Mouse (Mus musculus): ENCODE measurements around the gene Rnf115. TPM values are rescaled to one million over a fixed set of nuclear protein-coding genes. Genes with fewer than 3 reads are reported as not detected.

The Rnf115 gene
- polyA plus RNA-seq, 1 experiment = 57.0 TPM

- TF ChIP-seq CTCF (IDR thresholded peaks at IDR 0.05; ENCODE audit: borderline replicate concordance, insufficient read depth, low read depth, low read length) = no peak
- no peak for TF ChIP-seq POLR2A (IDR thresholded peaks at IDR 0.05; ENCODE audit: borderline replicate concordance, insufficient read depth, low read length)
- Histone ChIP-seq H3K27ac (ENCODE audit: insufficient read depth, low read length) (no peak overlapping the region), H3K27me3 (ENCODE audit: control insufficient read depth, insufficient read depth, low read length) (no peaks in the 10 kb centered on the region), H3K4me1 (ENCODE audit: control insufficient read depth, insufficient read depth, low read length) (no peaks in the 10 kb centered on the region), H3K4me3 (replicated peaks; ENCODE audit: insufficient read depth, low read depth, low read length) (no peak overlapping the region)
- no peak for DNase-seq
- 79% methylated on average over 10 of the region's 10 CpGs for WGBS
These were observed 102.4 kb downstream of the Rnf115 start for GRCm38 (mm10) chr3:96829856-96830255.

GRCm38 (mm10) chr3:96832930-96833329 is 105.5 kb downstream of the Rnf115 start:
- TF ChIP-seq CTCF (IDR thresholded peaks at IDR 0.05; ENCODE audit: borderline replicate concordance, insufficient read depth, low read depth, low read length) = no peak
- no peak for TF ChIP-seq POLR2A (IDR thresholded peaks at IDR 0.05; ENCODE audit: borderline replicate concordance, insufficient read depth, low read length)
- Histone ChIP-seq H3K4me1 (ENCODE audit: control insufficient read depth, insufficient read depth, low read length) (no peaks in the 10 kb centered on the region), H3K4me3 (replicated peaks; ENCODE audit: insufficient read depth, low read depth, low read length) (no peak overlapping the region), H3K27me3 (ENCODE audit: control insufficient read depth, insufficient read depth, low read length) (no peaks in the 10 kb centered on the region), H3K27ac (ENCODE audit: insufficient read depth, low read length) (no peak overlapping the region)
- DNase-seq = no peak
- 28% methylated on average over 5 of the region's 5 CpGs for WGBS

- no peak for TF ChIP-seq CTCF (IDR thresholded peaks at IDR 0.05; ENCODE audit: borderline replicate concordance, insufficient read depth, low read depth, low read length)
- no peak for TF ChIP-seq POLR2A (IDR thresholded peaks at IDR 0.05; ENCODE audit: borderline replicate concordance, insufficient read depth, low read length)
- H3K27me3 ChIP-seq (ENCODE audit: control insufficient read depth, insufficient read depth, low read length) = no peaks in the 10 kb centered on the region
- H3K4me1 ChIP-seq (ENCODE audit: control insufficient read depth, insufficient read depth, low read length) = no peaks in the 10 kb centered on the region
- H3K4me3 ChIP-seq (replicated peaks; ENCODE audit: insufficient read depth, low read depth, low read length) = no peak overlapping the region
- H3K27ac ChIP-seq (ENCODE audit: insufficient read depth, low read length) = no peak overlapping the region
- no peak for DNase-seq
- WGBS = 84% methylated on average over 7 of the region's 7 CpGs
These were observed 107.3 kb downstream of the Rnf115 start for GRCm38 (mm10) chr3:96834587-96835348.

GRCm38 (mm10) chr3:96836414-96836813 is 109.0 kb downstream of the Rnf115 start:
- H3K27ac ChIP-seq (ENCODE audit: insufficient read depth, low read length) = no peak overlapping the region
- H3K4me3 ChIP-seq (replicated peaks; ENCODE audit: insufficient read depth, low read depth, low read length) = no peak overlapping the region
- 29% methylated on average over 2 of the region's 2 CpGs for WGBS
- DNase-seq = no peak
- H3K4me1 ChIP-seq (ENCODE audit: control insufficient read depth, insufficient read depth, low read length) = no peaks in the 10 kb centered on the region
- TF ChIP-seq CTCF (IDR thresholded peaks at IDR 0.05; ENCODE audit: borderline replicate concordance, insufficient read depth, low read depth, low read length) (no peak), POLR2A (IDR thresholded peaks at IDR 0.05; ENCODE audit: borderline replicate concordance, insufficient read depth, low read length) (no peak)
- no peaks in the 10 kb centered on the region for H3K27me3 ChIP-seq (ENCODE audit: control insufficient read depth, insufficient read depth, low read length)

GRCm38 (mm10) chr3:96838996-96839645 is 111.7 kb downstream of the Rnf115 start:
- no peak for DNase-seq
- TF ChIP-seq POLR2A (IDR thresholded peaks at IDR 0.05; ENCODE audit: borderline replicate concordance, insufficient read depth, low read length) = no peak
- TF ChIP-seq CTCF (IDR thresholded peaks at IDR 0.05; ENCODE audit: borderline replicate concordance, insufficient read depth, low read depth, low read length) = no peak
- Histone ChIP-seq H3K27me3 (ENCODE audit: control insufficient read depth, insufficient read depth, low read length) (no peaks in the 10 kb centered on the region), H3K4me1 (ENCODE audit: control insufficient read depth, insufficient read depth, low read length) (no peaks in the 10 kb centered on the region), H3K27ac (ENCODE audit: insufficient read depth, low read length) (no peak overlapping the region), H3K4me3 (replicated peaks; ENCODE audit: insufficient read depth, low read depth, low read length) (no peak overlapping the region)
- WGBS = 82% methylated on average over 7 of the region's 7 CpGs

Other genes starting within 250 kb of the Rnf115 start
- gene Hfe2, start 202.5 kb upstream of the Rnf115 start, polyA plus RNA-seq (2012; rRNA removed) = 0.21 and 0.41 TPM in 2 replicates
- 15.2 and 21.9 TPM in 2 replicates for gene Txnip, start 169.7 kb upstream of the Rnf115 start, polyA plus RNA-seq (2012; rRNA removed)
- not detected in 2 replicates for gene Gm16253, start 150.7 kb upstream of the Rnf115 start, polyA plus RNA-seq (2012; rRNA removed)
- 53.1 and 55.5 TPM in 2 replicates for gene Polr3gl, start 133.5 kb upstream of the Rnf115 start, polyA plus RNA-seq (2012; rRNA removed)
- gene Ankrd34a, start 131.0 kb upstream of the Rnf115 start, polyA plus RNA-seq (2012; rRNA removed) = 53.2 and 58.1 TPM in 2 replicates
- gene Lix1l, start 126.5 kb upstream of the Rnf115 start, polyA plus RNA-seq (2012; rRNA removed) = 23.9 and 24.7 TPM in 2 replicates
- gene Rbm8a, start 97.7 kb upstream of the Rnf115 start, polyA plus RNA-seq (2012; rRNA removed) = 44.6 and 45.4 TPM in 2 replicates
- gene Pex11b, start 92.3 kb upstream of the Rnf115 start, polyA plus RNA-seq (2012; rRNA removed) = 61.8 and 62.3 TPM in 2 replicates
- 0.16 and 0.21 TPM in 2 replicates for gene Gm42957, start 92.2 kb upstream of the Rnf115 start, polyA plus RNA-seq (2012; rRNA removed)
- gene Itga10, start 82.1 kb upstream of the Rnf115 start, polyA plus RNA-seq (2012; rRNA removed) = 4.7 and 5.1 TPM in 2 replicates
- gene Ankrd35, start 57.5 kb upstream of the Rnf115 start, polyA plus RNA-seq (2012; rRNA removed) = 9.4 and 11.6 TPM in 2 replicates
- gene Pias3, start 31.3 kb upstream of the Rnf115 start, polyA plus RNA-seq (2012; rRNA removed) = 38.6 and 41.9 TPM in 2 replicates
- gene Nudt17, start 19.1 kb upstream of the Rnf115 start, polyA plus RNA-seq (2012; rRNA removed) = 11.8 and 14.3 TPM in 2 replicates
- gene Polr3c, start within 50 bp of the Rnf115 start, polyA plus RNA-seq (2012; rRNA removed) = 42.9 and 47.1 TPM in 2 replicates
- 0.03 TPM in 1 of 2 replicates, not detected in the other for gene Pdzk1, start 101.6 kb downstream of the Rnf115 start, polyA plus RNA-seq (2012; rRNA removed)
- gene Cd160, start 101.7 kb downstream of the Rnf115 start, polyA plus RNA-seq (2012; rRNA removed) = not detected in 2 replicates
- gene Gja5, start 177.0 kb downstream of the Rnf115 start, polyA plus RNA-seq (2012; rRNA removed) = 0.64 and 0.65 TPM in 2 replicates
- gene Gpr89, start 177.7 kb downstream of the Rnf115 start, polyA plus RNA-seq (2012; rRNA removed) = 19.0 TPM in 2 replicates
- gene Gja8, start 198.4 kb downstream of the Rnf115 start, polyA plus RNA-seq (2012; rRNA removed) = not detected in 2 replicates